Mouse (Mus musculus): Measurements from ENCODE around the gene Jazf1.

DNA sequence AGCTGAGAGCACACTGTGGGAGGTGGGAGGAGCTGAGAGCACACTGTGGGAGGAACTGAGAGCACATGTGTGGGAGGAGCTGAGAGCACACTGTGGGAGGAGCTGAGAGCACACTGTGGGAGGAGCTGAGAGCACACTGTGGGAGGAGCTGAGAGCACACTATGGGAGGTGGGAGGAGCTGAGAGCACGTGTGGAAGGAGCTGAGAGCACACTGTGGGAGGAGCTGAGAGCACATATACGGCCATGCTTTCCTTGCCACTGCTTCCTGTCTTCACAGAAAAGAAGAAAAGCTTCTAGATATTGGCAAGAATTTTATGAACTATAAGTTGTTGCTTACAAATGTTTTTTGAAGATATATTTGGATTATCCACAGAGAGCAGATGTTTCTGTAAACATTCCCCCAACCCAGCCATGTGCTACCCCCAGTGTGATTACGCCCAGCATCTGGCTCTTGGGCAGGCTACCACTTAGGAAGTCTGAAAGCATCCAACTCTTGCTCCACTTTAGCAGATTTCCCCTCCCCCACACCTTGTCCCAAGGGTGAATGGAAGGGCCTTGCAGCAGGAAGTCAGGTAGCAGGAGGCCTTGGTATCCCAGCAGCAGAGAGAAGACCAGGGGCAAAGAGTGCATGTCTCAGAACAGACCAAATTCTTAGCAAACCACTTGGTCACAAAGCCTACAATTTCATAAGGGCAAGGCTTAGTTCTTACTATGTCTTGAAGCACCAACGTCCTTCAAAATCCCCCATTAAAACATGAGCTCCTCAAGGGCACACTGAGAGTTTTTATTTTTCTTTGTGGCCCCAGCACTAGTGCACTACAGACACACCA is 105.6 kb downstream of the Jazf1 start:
- TF ChIP-seq CTCF (IDR thresholded peaks at IDR 0.05; ENCODE audit: extremely low read depth, insufficient read depth, insufficient read length, insufficient replicate concordance) (no peak), POLR2A (IDR thresholded peaks at IDR 0.05; ENCODE audit: low read depth, low read length) (no peak)

Measured in spleen, adult 2 months (tissue).